Comparison of ENCODE assay signal across 8 mouse cellular contexts in genomic region chrX:109013686-109014085, GRCm38 (mm10). TPM values are rescaled to one million over a fixed set of nuclear protein-coding genes. Genes with fewer than 3 reads are reported as not detected.
DNase-seq lines count a peak whose midpoint lies in the region; ATAC-seq lines count a peak whose summit lies in the region.

No protein-coding gene starts in this region.

- peak; percentile 89 for ATAC-seq in hindbrain, embryonic 13.5 days (ENCODE audit: low FRiP score)

- H3K4me3 ChIP-seq in brown adipose tissue, adult 24 weeks (ENCODE audit: insufficient read depth, low read depth, low read length), result peak overlapping the region; percentile 86
- H3K4me3 ChIP-seq in forebrain, embryonic 10.5 days, result peak overlapping the region; percentile 54
- H3K4me3 ChIP-seq in hindbrain, embryonic 13.5 days, result peak overlapping the region; percentile 46

- H3K4me2 ChIP-seq in hindbrain, embryonic 13.5 days, result peak overlapping the region; percentile 61

- 17% methylated on average over 17 of the region's 17 CpGs for WGBS in forebrain, embryonic 10.5 days
- 9% methylated on average over 17 of the region's 17 CpGs for WGBS in hindbrain, embryonic 13.5 days

- H3K36me3 ChIP-seq in forebrain, embryonic 10.5 days (replicated peaks), result no peaks in the 10 kb centered on the region
- no peaks in the 10 kb centered on the region for H3K36me3 ChIP-seq in hindbrain, embryonic 13.5 days

- peak overlapping the region; percentile 24 for H3K9ac ChIP-seq in hindbrain, embryonic 13.5 days

- no peaks in the 10 kb centered on the region for H3K4me1 ChIP-seq in brown adipose tissue, adult 24 weeks (ENCODE audit: control insufficient read depth, insufficient read depth, insufficient read length, low read length)
- no peaks in the 10 kb centered on the region for H3K4me1 ChIP-seq in forebrain, embryonic 10.5 days
- no peaks in the 10 kb centered on the region for H3K4me1 ChIP-seq in hindbrain, embryonic 13.5 days (replicated peaks)

- DNase-seq in adrenal gland, adult 18-20 months (ENCODE audit: low spot score in 2 of 2), result peak; percentile 13 to 28
- DNase-seq in adrenal gland, adult 2 months, result no peak
- peak; percentile 30 for DNase-seq in forebrain, embryonic 10.5 days (ENCODE audit: extremely low spot score, low spot score)
- DNase-seq in left cerebral cortex, adult 11 months (ENCODE audit: low spot score), result peak; percentile 7
- DNase-seq in lung, postnatal 25 days (ENCODE audit: low spot score), result peak; percentile 45
- DNase-seq in spleen, adult 18-20 months, result peak; percentile 23 to 31

- H3K9me3 ChIP-seq in forebrain, embryonic 10.5 days, result no peaks in the 10 kb centered on the region
- H3K9me3 ChIP-seq in hindbrain, embryonic 13.5 days, result no peaks in the 10 kb centered on the region

- H3K27ac ChIP-seq in brown adipose tissue, adult 24 weeks (replicated peaks; ENCODE audit: low read depth, low read length), result peak overlapping the region; percentile 86
- peak overlapping the region; percentile 84 for H3K27ac ChIP-seq in forebrain, embryonic 10.5 days
- H3K27ac ChIP-seq in hindbrain, embryonic 13.5 days, result no peak overlapping the region

- no peaks in the 10 kb centered on the region for H3K27me3 ChIP-seq in forebrain, embryonic 10.5 days (ENCODE audit: poor library complexity, severe bottlenecking)
- H3K27me3 ChIP-seq in hindbrain, embryonic 13.5 days, result no peaks in the 10 kb centered on the region

RNA-seq across cellular contexts. Expression of gene Hmgn5, which starts 0.5 kb away (rescaled TPM):
- total RNA-seq in adrenal gland, adult 18-20 months (2021), result 10 to 100 TPM; 11.8 to 13.5 TPM
- total RNA-seq in adrenal gland, adult 2 months (2021), result 10 to 100 TPM; 13.0 to 17.0 TPM
- 0.04 TPM in 1 of 2 replicates, not detected in the other for polyA plus RNA-seq in adrenal gland, adult 2 months (2012; rRNA removed)
- polyA plus RNA-seq in brown adipose tissue, adult 24 weeks (2012; ENCODE audit: insufficient read depth, insufficient read length, missing spikeins), result 47.0 and 77.1 TPM in 2 replicates
- 28.3 and 29.1 TPM in 2 replicates for polyA plus RNA-seq in forebrain, embryonic 10.5 days (2016; fragmentation: Nextera tagmentation; extraction: Ambion mirVana)
- polyA plus RNA-seq in hindbrain, embryonic 13.5 days (2015; fragmentation: Nextera tagmentation; extraction: Ambion mirVana), result 13.8 and 15.4 TPM in 2 replicates

Comparison
In these comparisons a context has a peak if more than half of its experiments do, and no peak if none do; other contexts are left out.
1. RNA of gene Hmgn5, which starts 0.5 kb away (polyA plus RNA-seq): 47.0 to 77.1 TPM in brown adipose tissue, adult 24 weeks, 28.3 to 29.1 TPM in forebrain, embryonic 10.5 days and 13.8 to 15.4 TPM in hindbrain, embryonic 13.5 days; 0.04 TPM in adrenal gland, adult 2 months; every median in the first group is over 10 times any median in the second.
2. Peak in every context shown above with its lines, with median percentiles within 50 percentile points of each other: H3K4me3 ChIP-seq.